Mouse (Mus musculus) liver, embryonic 14.5 days (tissue): ENCODE measurements at regions not wholly inside any gene's neighbourhood (a gene's known extent, or its start where the extent isn't known, plus 50 kb on each side); places are given as distances from the start of the nearest gene placed in this dataset.

Experiments used
- ATAC-seq: fragments of 200-750 bp; cut with Nextera tagmentation; 2 replicates; pipeline ENCODE4 v1.8.0; 2017; ENCODE audit warnings: moderate number of reproducible peaks, mild to moderate bottlenecking, moderate library complexity; ENCODE audit not compliant: insufficient read depth
- DNase-seq, 3 experiments: peaks; one replicate each; pipeline ENCODE4 v3.0.0-alpha.2; 2012 to 2013; ENCODE audit warnings: low read depth in 3 of 3, low spot score in 3 of 3
- H3K27ac ChIP-seq: fragments of 300-500 bp; sonication (generic); 2 replicates; pipeline ENCODE4 v1.5.1; 2014; ENCODE audit warnings: moderate library complexity, mild to moderate bottlenecking, control low read depth, inconsistent platforms
- H3K27me3 ChIP-seq: fragments of 300-500 bp; sonication (generic); 2 replicates; pipeline ENCODE4 v1.6.1; 2014; ENCODE audit warnings: mild to moderate bottlenecking, low read length, moderate library complexity; ENCODE audit not compliant: control insufficient read depth, insufficient read depth
- H3K36me3 ChIP-seq: fragments of 300-500 bp; sonication (generic); replicated peaks from 2 replicates; pipeline ENCODE4 v1.6.1; 2014; ENCODE audit warnings: low read depth; ENCODE audit not compliant: control insufficient read depth, insufficient read depth
- H3K4me1 ChIP-seq, 2 experiments: fragments of 200-500 bp in 1 of 2; fragments of 300-500 bp in 1 of 2; sonication (generic) in 1 of 2; replicated peaks; 2 replicates each; pipeline ENCODE4 v1.6.1; 2012 to 2014; ENCODE audit warnings: antibody characterized with exemption in 1 of 2, inconsistent platforms in 1 of 2, low read length in 1 of 2; ENCODE audit not compliant: control insufficient read depth in 2 of 2, insufficient read depth in 2 of 2
- H3K4me2 ChIP-seq: fragments of 300-500 bp; sonication (generic); 2 replicates; pipeline ENCODE4 v1.6.1; 2014; ENCODE audit warnings: low read depth, mild to moderate bottlenecking, control low read depth, moderate library complexity
- H3K4me3 ChIP-seq, 2 experiments: fragments of 200-500 bp in 1 of 2; fragments of 300-500 bp in 1 of 2; sonication (generic) in 1 of 2; 2 replicates each; pipeline ENCODE4 v1.5.1; 2012 to 2014; ENCODE audit warnings: low read depth in 2 of 2, low read length in 2 of 2, mild to moderate bottlenecking in 2 of 2, control low read depth in 1 of 2, inconsistent platforms in 1 of 2, moderate library complexity in 1 of 2; ENCODE audit not compliant: insufficient read depth in 1 of 2
- H3K9ac ChIP-seq: fragments of 300-500 bp; sonication (generic); replicated peaks from 2 replicates; pipeline ENCODE4 v1.6.1; 2014; ENCODE audit warnings: mild to moderate bottlenecking, control low read depth, moderate library complexity
- H3K9me3 ChIP-seq: fragments of 300-500 bp; sonication (generic); 2 replicates; pipeline ENCODE4 v1.6.1; 2016; ENCODE audit warnings: low read length, mixed read lengths; ENCODE audit not compliant: control insufficient read depth
- CTCF ChIP-seq: IDR thresholded peaks from 2 replicates; pipeline ENCODE4 v1.5.1; 2016; ENCODE audit warnings: antibody characterized with exemption, low read depth, control low read depth
- EP300 ChIP-seq: IDR thresholded peaks from 2 replicates; pipeline ENCODE4 v1.6.1; 2016; ENCODE audit warnings: antibody characterized with exemption, low read depth
- WGBS: fragments of 180-500 bp; shearing (Covaris S2); extraction: QIAGEN DNeasy Blood & Tissue Kit; methylation state at CpG from one replicate; pipeline ENCODE4 v1.1.7; 2014; ENCODE audit not compliant: insufficient replicate concordance; 5-methylcytosine and 5-hydroxymethylcytosine counted together

- DNase-seq (no peak), ATAC-seq (no peak)
- H3K4me3 ChIP-seq, result no peak overlapping the region
- no peaks in the 10 kb centered on the region for H3K4me1 ChIP-seq
- H3K9ac ChIP-seq, result no peak overlapping the region
- no peaks in the 10 kb centered on the region for H3K36me3 ChIP-seq
- H3K9me3 ChIP-seq, result no peaks in the 10 kb centered on the region
- WGBS, result 66% methylated on average over 13 of the region's 13 CpGs
- TF ChIP-seq CTCF, result no peak
- TF ChIP-seq EP300, result no peak
- H3K27ac ChIP-seq, result no peak overlapping the region
- H3K4me2 ChIP-seq, result no peak overlapping the region
- H3K27me3 ChIP-seq, result no peaks in the 10 kb centered on the region
Measured at GRCm38 (mm10) chr13:46363456-46364201, 54.6 kb upstream of the Rbm24 start.

- DNase-seq, result no peak
- no peak overlapping the region for H3K27ac ChIP-seq
- no peak overlapping the region for H3K4me2 ChIP-seq
- TF ChIP-seq CTCF (no peak), EP300 (no peak)
- 51% methylated on average over 7 of the region's 7 CpGs for WGBS
- H3K27me3 ChIP-seq, result no peaks in the 10 kb centered on the region
- no peaks in the 10 kb centered on the region for H3K36me3 ChIP-seq
- no peak overlapping the region for H3K4me3 ChIP-seq
- H3K9ac ChIP-seq, result no peak overlapping the region
- no peaks in the 10 kb centered on the region for H3K9me3 ChIP-seq
- H3K4me1 ChIP-seq, result no peaks in the 10 kb centered on the region
- ATAC-seq, result no peak
Measured at GRCm38 (mm10) chr13:46364202-46364912, 53.9 kb upstream of the Rbm24 start.

- DNase-seq (no peak), ATAC-seq (no peak)
- Histone ChIP-seq H3K27me3 (no peaks in the 10 kb centered on the region), H3K9ac (no peak overlapping the region), H3K4me2 (no peak overlapping the region), H3K36me3 (no peaks in the 10 kb centered on the region), H3K27ac (no peak overlapping the region), H3K9me3 (no peaks in the 10 kb centered on the region), H3K4me1 (no peaks in the 10 kb centered on the region), H3K4me3 (no peak overlapping the region)
- no peak for TF ChIP-seq CTCF
- no peak for TF ChIP-seq EP300
- 85% methylated on average over 2 of the region's 2 CpGs for WGBS
Measured at GRCm38 (mm10) chr13:46365292-46365691, 52.9 kb upstream of the Rbm24 start.
